18 mouse cellular contexts compared by ENCODE assay signal in the genomic region with DNA sequence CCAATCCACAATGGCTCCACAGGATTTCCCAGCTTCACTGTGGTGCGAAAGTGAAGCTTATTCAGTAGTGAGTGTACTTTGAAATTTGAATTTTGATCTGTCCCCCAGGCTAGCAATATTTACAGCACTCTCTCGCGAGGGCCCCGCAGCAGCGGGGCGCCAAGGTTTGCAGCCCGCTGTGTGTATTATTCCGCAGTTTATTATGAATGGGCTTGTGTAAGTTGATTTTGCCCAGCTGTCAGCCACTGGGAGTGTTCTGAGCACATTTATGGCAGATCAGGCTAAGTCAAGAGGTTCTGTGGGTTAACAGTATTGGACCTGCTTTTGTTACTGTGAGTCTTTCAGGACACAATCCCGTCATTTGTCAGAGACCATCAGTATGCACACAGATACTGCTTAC. TPM values are rescaled to one million over a fixed set of nuclear protein-coding genes. Genes with fewer than 3 reads are reported as not detected.
DNase-seq lines count a peak whose midpoint lies in the region; ATAC-seq and TF ChIP-seq lines count a peak whose summit lies in the region.
"Had no signal": no experiment of that assay in that cellular context is flagged by ENCODE, and none has a peak within 500 bp of the region (broad histone marks: within the 10 kb centered on the region; RNA-seq: fewer than 3 reads in every experiment).

No protein-coding gene starts in this region.

- H3K9ac ChIP-seq in lung, embryonic 14.5 days = no peak overlapping the region
- no peak overlapping the region for H3K9ac ChIP-seq in midbrain, embryonic 13.5 days (replicated peaks)
- H3K9ac ChIP-seq: embryonic facial prominence, embryonic 13.5 days; heart, embryonic 13.5 days; hindbrain, embryonic 15.5 days had no signal

- 32% methylated on average over 9 of the region's 9 CpGs for WGBS in lung, embryonic 14.5 days
- 68% methylated on average over 9 of the region's 9 CpGs for WGBS in midbrain, embryonic 13.5 days
- 85% methylated on average over 9 of the region's 9 CpGs for WGBS in midbrain, embryonic 10.5 days

- no peak for TF ChIP-seq CTCF in lung, embryonic 14.5 days (IDR thresholded peaks at IDR 0.05; ENCODE audit: low read depth)
- TF ChIP-seq CTCF in brain, embryonic 14.5 days (IDR thresholded peaks at IDR 0.05; ENCODE audit: borderline replicate concordance, extremely low read depth, insufficient read depth, insufficient read length) = no peak

- H3K4me2 ChIP-seq in lung, embryonic 14.5 days = 0 out of 2 replicates have a peak overlapping the region, but pooled peaks have one; percentile 3
- no peak overlapping the region for H3K4me2 ChIP-seq in midbrain, embryonic 13.5 days (replicated peaks)
- H3K4me2 ChIP-seq: embryonic facial prominence, embryonic 13.5 days; heart, embryonic 13.5 days; hindbrain, embryonic 15.5 days had no signal

- H3K27me3 ChIP-seq in lung, embryonic 14.5 days (ENCODE audit: insufficient read depth, low read length) = no peaks in the 10 kb centered on the region
- no peaks in the 10 kb centered on the region; the same call in 1 of the 2 replicates for H3K27me3 ChIP-seq in midbrain, embryonic 13.5 days
- H3K27me3 ChIP-seq in midbrain, embryonic 10.5 days (ENCODE audit: low read depth, poor library complexity, severe bottlenecking) = peaks cover 25% of the 10 kb centered on the region
- H3K27me3 ChIP-seq: hindbrain, embryonic 15.5 days had no signal

- no peak overlapping the region for H3K4me3 ChIP-seq in lung, embryonic 14.5 days (ENCODE audit: low read depth, low read length)
- H3K4me3 ChIP-seq in midbrain, embryonic 13.5 days (replicated peaks) = no peak overlapping the region
- H3K4me3 ChIP-seq in midbrain, embryonic 10.5 days = no peak overlapping the region
- H3K4me3 ChIP-seq: embryonic facial prominence, embryonic 13.5 days; heart, embryonic 13.5 days; hindbrain, embryonic 15.5 days had no signal

- no peak for TF ChIP-seq POLR2A in brain, embryonic 14.5 days (IDR thresholded peaks at IDR 0.05; ENCODE audit: borderline replicate concordance, extremely low read depth, insufficient read depth, insufficient read length, poor library complexity, severe bottlenecking)

- peak; percentile 62; the same call in 1 of the 2 replicates for ATAC-seq in lung, embryonic 14.5 days (ENCODE audit: insufficient read depth)
- 0 out of 2 replicates have a peak, but pooled peaks have one; percentile 17 for ATAC-seq in midbrain, embryonic 13.5 days
- ATAC-seq: forebrain, embryonic 14.5 days had no signal

- no peak overlapping the region for H3K27ac ChIP-seq in lung, embryonic 14.5 days (ENCODE audit: low read depth)
- no peak overlapping the region for H3K27ac ChIP-seq in midbrain, embryonic 13.5 days
- H3K27ac ChIP-seq in midbrain, embryonic 10.5 days (replicated peaks) = no peak overlapping the region
- H3K27ac ChIP-seq: embryonic facial prominence, embryonic 13.5 days; heart, embryonic 13.5 days; hindbrain, embryonic 15.5 days had no signal

- peak; percentile 85 for DNase-seq in lung, embryonic 14.5 days
- DNase-seq in lung, postnatal 10 days = no peak
- DNase-seq in midbrain, embryonic 10.5 days (ENCODE audit: low spot score) = no peak
- peak; percentile 43 for DNase-seq in brain, embryonic 14.5 days (ENCODE audit: low read depth)
- no peak for DNase-seq in adrenal gland, postnatal 14 days
- DNase-seq: adrenal gland, adult 2 months; adrenal gland, postnatal 36 days; cerebellum, adult 11-12 months; cerebellum, adult 9-10 months; cerebellum, postnatal 36 days; gastrocnemius, postnatal 36 days; heart, adult 11 months; heart, postnatal 36 days had no signal

- H3K36me3 ChIP-seq in lung, embryonic 14.5 days (ENCODE audit: insufficient read depth) = no peaks in the 10 kb centered on the region
- H3K36me3 ChIP-seq in midbrain, embryonic 13.5 days = no peaks in the 10 kb centered on the region
- H3K36me3 ChIP-seq in midbrain, embryonic 10.5 days = no peaks in the 10 kb centered on the region
- H3K36me3 ChIP-seq: embryonic facial prominence, embryonic 13.5 days; heart, embryonic 13.5 days; hindbrain, embryonic 15.5 days had no signal

- no peaks in the 10 kb centered on the region for H3K9me3 ChIP-seq in lung, embryonic 14.5 days (ENCODE audit: low read depth, low read length)
- H3K9me3 ChIP-seq in midbrain, embryonic 13.5 days = no peaks in the 10 kb centered on the region
- no peaks in the 10 kb centered on the region for H3K9me3 ChIP-seq in midbrain, embryonic 10.5 days (replicated peaks)
- H3K9me3 ChIP-seq: embryonic facial prominence, embryonic 13.5 days; heart, embryonic 13.5 days; hindbrain, embryonic 15.5 days had no signal

- peaks cover 21% of the 10 kb centered on the region for H3K4me1 ChIP-seq in lung, embryonic 14.5 days (ENCODE audit: insufficient read depth)
- H3K4me1 ChIP-seq in midbrain, embryonic 13.5 days (replicated peaks) = 0 out of 2 replicates have a peak, but pooled peaks cover 4% of the 10 kb centered on the region
- H3K4me1 ChIP-seq in midbrain, embryonic 10.5 days = 0 out of 2 replicates have a peak, but pooled peaks cover 4% of the 10 kb centered on the region
- H3K4me1 ChIP-seq: heart, embryonic 13.5 days had no signal

RNA-seq across cellular contexts. Expression of gene Agap1, which starts 40.0 kb away (rescaled TPM):
- polyA plus RNA-seq in lung, embryonic 14.5 days (2014; fragmentation: Nextera tagmentation; extraction: Ambion mirVana) = 18.2 and 21.3 TPM in 2 replicates
- 41.4 and 50.2 TPM in 2 replicates for polyA plus RNA-seq in midbrain, embryonic 13.5 days (2015; fragmentation: Nextera tagmentation; extraction: Ambion mirVana)
- 16.6 and 23.2 TPM in 2 replicates for polyA plus RNA-seq in midbrain, embryonic 10.5 days (2016; fragmentation: Nextera tagmentation; extraction: Ambion mirVana)
- 58.0 and 145 TPM in 2 replicates for polyA plus RNA-seq in brain, embryonic 14.5 days (2012; rRNA removed)
- total RNA-seq in adrenal gland, postnatal 14 days (2021) = 56.2 and 57.6 TPM in 2 replicates

Comparison
In these comparisons a context has a peak if more than half of its experiments do, and no peak if none do; other contexts are left out.
1. DNase-seq: peak in lung, embryonic 14.5 days (single experiment) and brain, embryonic 14.5 days (single experiment); none in lung, postnatal 10 days (single experiment), midbrain, embryonic 10.5 days (single experiment) and adrenal gland, postnatal 14 days (single experiment).